Mouse (Mus musculus) kidney, embryonic 16.5 days (tissue): ENCODE measurements around the gene Ptpn3. TPM values are rescaled to one million over a fixed set of nuclear protein-coding genes. Genes with fewer than 3 reads are reported as not detected.
"Not testable (repeated sequence)": the region's sequence is repeated elsewhere in the genome, so short reads cannot be mapped to it uniquely, and the experiment has no call there.

Source experiments
- ATAC-seq: fragments of 200-750 bp; cut with Nextera tagmentation; 2 replicates; pipeline ENCODE4 v1.8.0; 2017; ENCODE audit warnings: moderate TSS enrichment; ENCODE audit not compliant: low FRiP score, low TSS enrichment
- H3K27ac ChIP-seq: fragments of 300-500 bp; sonication (generic); 2 replicates; pipeline ENCODE4 v1.5.1; 2014; ENCODE audit warnings: low read length
- H3K27me3 ChIP-seq: fragments of 300-500 bp; sonication (generic); 2 replicates; pipeline ENCODE4 v1.6.1; 2014; ENCODE audit warnings: low read length, control low read depth, mixed read lengths; ENCODE audit not compliant: insufficient read depth
- H3K36me3 ChIP-seq: fragments of 300-500 bp; sonication (generic); 2 replicates; pipeline ENCODE4 v1.6.1; 2014; ENCODE audit warnings: low read length, control low read depth, mixed read lengths; ENCODE audit not compliant: insufficient read depth
- H3K4me1 ChIP-seq: fragments of 300-500 bp; sonication (generic); 2 replicates; pipeline ENCODE4 v1.6.1; 2014; ENCODE audit warnings: low read length, control low read depth, mixed read lengths; ENCODE audit not compliant: insufficient read depth
- H3K4me2 ChIP-seq: fragments of 300-500 bp; sonication (generic); replicated peaks from 2 replicates; pipeline ENCODE4 v1.6.1; 2014; ENCODE audit warnings: low read depth, low read length
- H3K4me3 ChIP-seq: fragments of 300-500 bp; sonication (generic); 2 replicates; pipeline ENCODE4 v1.5.1; 2014; ENCODE audit warnings: mild to moderate bottlenecking, low read length
- H3K9ac ChIP-seq: fragments of 300-500 bp; sonication (generic); replicated peaks from 2 replicates; pipeline ENCODE4 v1.6.1; 2014; ENCODE audit warnings: low read length
- H3K9me3 ChIP-seq: fragments of 300-500 bp; sonication (generic); 2 replicates; pipeline ENCODE4 v1.6.1; 2016; ENCODE audit warnings: low read length, control low read depth
- WGBS: fragments of 180-500 bp; shearing (Covaris S2); extraction: QIAGEN DNeasy Blood & Tissue Kit; methylation state at CpG from one replicate; pipeline ENCODE4 v1.1.7; 2014; 5-methylcytosine and 5-hydroxymethylcytosine counted together
- polyA plus RNA-seq: library from polyadenylated mRNA; unstranded; fragments of >200 nt; fragmentation: Nextera tagmentation; extraction: Ambion mirVana; gene quantifications from 2 replicates; pipeline ENCODE4 v1.2.1, GENCODE M21; 2015

Gene Ptpn3
- polyA plus RNA-seq, 1 experiment from 2014 or later: 9.0 TPM

- Histone ChIP-seq H3K36me3 (no peaks in the 10 kb centered on the region), H3K4me1 (peaks cover 23% of the 10 kb centered on the region), H3K27me3 (no peaks in the 10 kb centered on the region), H3K4me3 (no peak overlapping the region), H3K27ac (peak overlapping the region; percentile 66), H3K9me3 (no peaks in the 10 kb centered on the region), H3K9ac (no peak overlapping the region), H3K4me2 (no peak overlapping the region)
- ATAC-seq: peak; percentile 41; the same call in 1 of the 2 replicates
- 49% methylated on average over 5 of the region's 5 CpGs for WGBS
Measured at GRCm38 (mm10) chr4:57282179-57282578, 19.5 kb downstream of the Ptpn3 start.

- 84% methylated on average over 5 of the region's 5 CpGs for WGBS
- peaks cover 25% of the 10 kb centered on the region for H3K4me1 ChIP-seq
- no peak overlapping the region for H3K4me2 ChIP-seq
- no peaks in the 10 kb centered on the region for H3K9me3 ChIP-seq
- no peak overlapping the region for H3K27ac ChIP-seq
- no peaks in the 10 kb centered on the region for H3K27me3 ChIP-seq
- no peak for ATAC-seq
- no peak overlapping the region for H3K4me3 ChIP-seq
- no peak overlapping the region for H3K9ac ChIP-seq
- no peaks in the 10 kb centered on the region for H3K36me3 ChIP-seq
Measured at GRCm38 (mm10) chr4:57280888-57281287, 20.7 kb downstream of the Ptpn3 start.

- Histone ChIP-seq H3K9ac (no peak overlapping the region), H3K4me3 (no peak overlapping the region), H3K4me2 (peak overlapping the region; percentile 13; the same call in 1 of the 2 replicates), H3K27ac (peak overlapping the region; percentile 65), H3K27me3 (no peaks in the 10 kb centered on the region), H3K4me1 (peaks cover 38% of the 10 kb centered on the region), H3K9me3 (no peaks in the 10 kb centered on the region), H3K36me3 (no peaks in the 10 kb centered on the region)
- WGBS: 7% methylated on average over 8 of the region's 8 CpGs
- peak; percentile 46; the same call in 1 of the 2 replicates for ATAC-seq
Measured at GRCm38 (mm10) chr4:57279229-57279628, 22.4 kb downstream of the Ptpn3 start.

- Histone ChIP-seq H3K4me3 (no peak overlapping the region), H3K36me3 (no peaks in the 10 kb centered on the region), H3K27ac (peak overlapping the region; percentile 65), H3K4me2 (peak overlapping the region; percentile 13; the same call in 1 of the 2 replicates), H3K4me1 (peaks cover 39% of the 10 kb centered on the region), H3K9me3 (no peaks in the 10 kb centered on the region), H3K27me3 (no peaks in the 10 kb centered on the region), H3K9ac (no peak overlapping the region; the same call in 1 of the 2 replicates)
- 0 out of 2 replicates have a peak, but pooled peaks have one; percentile 14 for ATAC-seq
- 27% methylated on average over 10 of the region's 10 CpGs for WGBS
Measured at GRCm38 (mm10) chr4:57278812-57279211, 22.8 kb downstream of the Ptpn3 start.

GRCm38 (mm10) chr4:57277671-57278070 lies 24.0 kb downstream of the Ptpn3 start:
- Histone ChIP-seq H3K36me3 (no peaks in the 10 kb centered on the region), H3K4me1 (peaks cover 39% of the 10 kb centered on the region), H3K27ac (no peak overlapping the region), H3K4me3 (no peak overlapping the region), H3K27me3 (no peaks in the 10 kb centered on the region), H3K9me3 (no peaks in the 10 kb centered on the region), H3K9ac (no peak overlapping the region), H3K4me2 (no peak overlapping the region)
- ATAC-seq: no peak
- whole genome bisulfite sequencing: 66% methylated on average over 3 of the region's 3 CpGs

- Histone ChIP-seq H3K9ac (0 out of 2 replicates have a peak overlapping the region, but pooled peaks have one; percentile 1), H3K36me3 (no peaks in the 10 kb centered on the region), H3K4me1 (peaks cover 35% of the 10 kb centered on the region), H3K27ac (0 out of 2 replicates have a peak overlapping the region, but pooled peaks have one; percentile 23), H3K4me3 (no peak overlapping the region), H3K27me3 (no peaks in the 10 kb centered on the region), H3K4me2 (peak overlapping the region; percentile 2), H3K9me3 (no peaks in the 10 kb centered on the region)
- WGBS: 6% methylated on average over 8 of the region's 8 CpGs
- ATAC-seq: peak; percentile 60; the same call in 1 of the 2 replicates
Measured at GRCm38 (mm10) chr4:57275116-57275743, 26.4 kb downstream of the Ptpn3 start.

GRCm38 (mm10) chr4:57273532-57274502 lies 27.8 kb downstream of the Ptpn3 start:
- no peaks in the 10 kb centered on the region for H3K27me3 ChIP-seq
- no peak for ATAC-seq
- H3K9me3 ChIP-seq: no peaks in the 10 kb centered on the region
- no peak overlapping the region for H3K27ac ChIP-seq
- H3K4me1 ChIP-seq: peaks cover 22% of the 10 kb centered on the region
- no peaks in the 10 kb centered on the region for H3K36me3 ChIP-seq
- H3K4me3 ChIP-seq: no peak overlapping the region
- WGBS: 57% methylated on average over 15 of the region's 15 CpGs
- no peak overlapping the region for H3K4me2 ChIP-seq
- H3K9ac ChIP-seq: no peak overlapping the region

- Histone ChIP-seq H3K27ac (no peak overlapping the region), H3K4me1 (peaks cover 14% of the 10 kb centered on the region), H3K36me3 (no peaks in the 10 kb centered on the region), H3K9me3 (no peaks in the 10 kb centered on the region), H3K4me2 (no peak overlapping the region), H3K27me3 (no peaks in the 10 kb centered on the region), H3K4me3 (no peak overlapping the region), H3K9ac (no peak overlapping the region)
- 84% methylated on average over 8 of the region's 8 CpGs for WGBS
- no peak for ATAC-seq
Measured at GRCm38 (mm10) chr4:57270991-57271390, 30.6 kb downstream of the Ptpn3 start.

GRCm38 (mm10) chr4:57270489-57270888 lies 31.1 kb downstream of the Ptpn3 start:
- WGBS: 90% methylated on average over 5 of the region's 5 CpGs
- H3K27me3 ChIP-seq, H3K9ac ChIP-seq, H3K36me3 ChIP-seq, ATAC-seq, H3K27ac ChIP-seq, H3K4me2 ChIP-seq, H3K4me3 ChIP-seq, H3K9me3 ChIP-seq: not testable (repeated sequence)
- peaks cover 10% of the 10 kb centered on the region for H3K4me1 ChIP-seq
